Mouse (Mus musculus): ENCODE results near the gene Ctdspl2. TPM values are rescaled to one million over a fixed set of nuclear protein-coding genes. Genes with fewer than 3 reads are reported as not detected.

The Ctdspl2 gene
- polyA plus RNA-seq, 1 experiment: 14.8 TPM

GRCm38 (mm10) chr2:121956224-121957018, 620 bp downstream of the Ctdspl2 start:
- Histone ChIP-seq H3K36me3 (ENCODE audit: control insufficient read depth, insufficient read depth, low read length) (peaks cover 5% of the 10 kb centered on the region; the same call in 1 of the 2 replicates), H3K27me3 (ENCODE audit: control insufficient read depth, insufficient read depth, low read length) (no peaks in the 10 kb centered on the region), H3K27ac (ENCODE audit: control insufficient read depth, insufficient read depth, low read length) (peak overlapping the region; percentile 81), H3K4me3 (ENCODE audit: control insufficient read depth, insufficient read depth, low read length) (peak overlapping the region; percentile 90), H3K4me1 (replicated peaks; ENCODE audit: control insufficient read depth, insufficient read depth, low read length) (peaks cover 6% of the 10 kb centered on the region)
- no peak for TF ChIP-seq CTCF (IDR thresholded peaks at IDR 0.05; ENCODE audit: borderline replicate concordance, control insufficient read depth, extremely low read depth, insufficient read depth, low read length, poor library complexity)
- TF ChIP-seq POLR2A (IDR thresholded peaks at IDR 0.05; ENCODE audit: control insufficient read depth, extremely low read depth, insufficient read depth, low read length, poor library complexity): peak; percentile 37; the same call in 1 of the 2 replicates
- under 1% methylated on average over 47 of the region's 47 CpGs for WGBS
- peak; percentile 94 for DNase-seq

DNA sequence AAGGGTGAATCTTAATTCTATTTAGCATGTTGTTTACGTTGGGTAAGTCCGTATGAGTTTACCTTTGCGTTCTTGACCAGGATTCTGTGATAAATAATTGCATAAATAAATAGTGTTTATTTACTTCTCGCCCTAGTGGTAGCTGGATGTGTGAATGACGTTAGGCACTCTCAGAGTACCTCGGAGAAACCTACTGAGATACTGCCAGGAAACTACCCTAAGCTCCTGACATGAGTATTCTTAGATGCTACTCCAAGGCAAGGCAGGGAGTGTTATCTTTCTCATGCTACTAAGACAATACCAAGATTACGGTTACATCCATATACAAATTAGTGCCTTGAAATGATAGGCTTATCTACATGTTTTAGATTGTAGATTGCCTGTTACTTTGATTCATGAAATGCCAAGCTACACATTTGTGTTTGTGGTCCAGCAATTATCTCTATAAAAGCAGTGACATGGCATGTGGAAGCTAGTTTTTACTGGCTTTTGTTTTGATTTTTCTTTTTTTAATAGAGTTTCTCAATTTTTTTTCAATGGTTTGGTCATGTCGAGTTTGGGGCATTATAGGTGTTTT, 1.5 kb downstream of the Ctdspl2 start:
- peaks cover 6% of the 10 kb centered on the region for H3K4me1 ChIP-seq (replicated peaks; ENCODE audit: control insufficient read depth, insufficient read depth, low read length)
- H3K27ac ChIP-seq (ENCODE audit: control insufficient read depth, insufficient read depth, low read length): no peak overlapping the region
- TF ChIP-seq POLR2A (IDR thresholded peaks at IDR 0.05; ENCODE audit: control insufficient read depth, extremely low read depth, insufficient read depth, low read length, poor library complexity) (no peak), CTCF (IDR thresholded peaks at IDR 0.05; ENCODE audit: borderline replicate concordance, control insufficient read depth, extremely low read depth, insufficient read depth, low read length, poor library complexity) (no peak)
- 8% methylated on average over 8 of the region's 8 CpGs for WGBS
- H3K4me3 ChIP-seq (ENCODE audit: control insufficient read depth, insufficient read depth, low read length): no peak overlapping the region
- no peak for DNase-seq
- H3K27me3 ChIP-seq (ENCODE audit: control insufficient read depth, insufficient read depth, low read length): no peaks in the 10 kb centered on the region
- H3K36me3 ChIP-seq (ENCODE audit: control insufficient read depth, insufficient read depth, low read length): peaks cover 5% of the 10 kb centered on the region; the same call in 1 of the 2 replicates

GRCm38 (mm10) chr2:121995738-121996137, 39.9 kb downstream of the Ctdspl2 start:
- TF ChIP-seq CTCF (IDR thresholded peaks at IDR 0.05; ENCODE audit: borderline replicate concordance, control insufficient read depth, extremely low read depth, insufficient read depth, low read length, poor library complexity) (no peak), POLR2A (IDR thresholded peaks at IDR 0.05; ENCODE audit: control insufficient read depth, extremely low read depth, insufficient read depth, low read length, poor library complexity) (no peak)
- H3K4me3 ChIP-seq (ENCODE audit: control insufficient read depth, insufficient read depth, low read length): no peak overlapping the region
- H3K4me1 ChIP-seq (replicated peaks; ENCODE audit: control insufficient read depth, insufficient read depth, low read length): no peaks in the 10 kb centered on the region
- H3K27ac ChIP-seq (ENCODE audit: control insufficient read depth, insufficient read depth, low read length): no peak overlapping the region
- no peak for DNase-seq
- no peaks in the 10 kb centered on the region for H3K27me3 ChIP-seq (ENCODE audit: control insufficient read depth, insufficient read depth, low read length)
- 84% methylated on average over 1 of the region's 1 CpGs for WGBS
- H3K36me3 ChIP-seq (ENCODE audit: control insufficient read depth, insufficient read depth, low read length): peaks cover 49% of the 10 kb centered on the region

DNA sequence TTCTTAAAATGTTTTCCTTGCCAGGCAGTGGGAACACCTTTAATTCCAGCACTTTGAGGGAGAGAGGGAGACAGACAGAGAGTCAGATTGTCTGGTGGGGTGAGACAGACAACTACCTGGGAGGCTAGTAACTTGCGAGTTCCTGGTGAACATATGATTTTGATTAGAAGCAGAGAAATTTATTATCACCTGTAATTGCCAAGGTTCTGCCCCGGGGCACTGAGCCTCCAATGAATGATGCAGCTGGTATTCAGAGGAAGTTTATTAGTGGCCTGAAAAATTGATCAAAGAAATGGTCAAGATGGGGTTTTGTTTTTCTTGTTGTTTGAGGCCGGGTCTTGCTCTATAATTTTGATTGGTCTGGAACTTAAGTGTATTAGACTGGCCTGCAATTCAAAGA, 53.0 kb downstream of the Ctdspl2 start:
- H3K27me3 ChIP-seq (ENCODE audit: control insufficient read depth, insufficient read depth, low read length): no peaks in the 10 kb centered on the region
- peaks cover 44% of the 10 kb centered on the region for H3K36me3 ChIP-seq (ENCODE audit: control insufficient read depth, insufficient read depth, low read length)
- H3K27ac ChIP-seq (ENCODE audit: control insufficient read depth, insufficient read depth, low read length): no peak overlapping the region
- H3K4me3 ChIP-seq (ENCODE audit: control insufficient read depth, insufficient read depth, low read length): no peak overlapping the region
- H3K4me1 ChIP-seq (replicated peaks; ENCODE audit: control insufficient read depth, insufficient read depth, low read length): no peaks in the 10 kb centered on the region
- no peak for DNase-seq
- 96% methylated on average over 3 of the region's 3 CpGs for WGBS
- no peak for TF ChIP-seq CTCF (IDR thresholded peaks at IDR 0.05; ENCODE audit: borderline replicate concordance, control insufficient read depth, extremely low read depth, insufficient read depth, low read length, poor library complexity)
- no peak for TF ChIP-seq POLR2A (IDR thresholded peaks at IDR 0.05; ENCODE audit: control insufficient read depth, extremely low read depth, insufficient read depth, low read length, poor library complexity)

DNA sequence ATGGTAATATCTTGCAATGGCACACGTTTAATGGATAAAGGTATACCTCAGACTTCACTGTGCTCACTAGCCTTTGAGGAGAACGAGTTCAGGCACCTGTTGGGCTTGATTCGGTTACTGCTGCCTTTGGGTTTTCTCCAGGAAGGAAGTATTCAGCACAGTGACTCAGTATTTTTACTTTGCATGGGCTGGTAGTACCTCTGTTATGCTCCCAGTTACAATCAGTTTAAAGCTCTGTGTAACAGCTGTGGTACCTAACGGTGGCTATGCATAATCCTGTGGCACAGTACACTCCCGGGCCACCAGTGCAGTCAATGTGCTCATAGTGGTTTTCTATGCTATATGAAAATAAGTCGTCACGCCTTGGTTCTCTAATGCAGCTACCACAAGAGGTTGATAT, 55.6 kb downstream of the Ctdspl2 start:
- TF ChIP-seq CTCF (IDR thresholded peaks at IDR 0.05; ENCODE audit: borderline replicate concordance, control insufficient read depth, extremely low read depth, insufficient read depth, low read length, poor library complexity) (no peak), POLR2A (IDR thresholded peaks at IDR 0.05; ENCODE audit: control insufficient read depth, extremely low read depth, insufficient read depth, low read length, poor library complexity) (no peak)
- H3K36me3 ChIP-seq (ENCODE audit: control insufficient read depth, insufficient read depth, low read length): peaks cover 33% of the 10 kb centered on the region
- WGBS: 20% methylated on average over 7 of the region's 7 CpGs
- no peaks in the 10 kb centered on the region for H3K27me3 ChIP-seq (ENCODE audit: control insufficient read depth, insufficient read depth, low read length)
- H3K4me3 ChIP-seq (ENCODE audit: control insufficient read depth, insufficient read depth, low read length): no peak overlapping the region
- H3K27ac ChIP-seq (ENCODE audit: control insufficient read depth, insufficient read depth, low read length): no peak overlapping the region
- H3K4me1 ChIP-seq (replicated peaks; ENCODE audit: control insufficient read depth, insufficient read depth, low read length): no peaks in the 10 kb centered on the region
- DNase-seq: no peak

- no peak overlapping the region for H3K4me3 ChIP-seq (ENCODE audit: control insufficient read depth, insufficient read depth, low read length)
- peaks cover 4% of the 10 kb centered on the region for H3K36me3 ChIP-seq (ENCODE audit: control insufficient read depth, insufficient read depth, low read length)
- 91% methylated on average over 1 of the region's 1 CpGs for WGBS
- H3K4me1 ChIP-seq (replicated peaks; ENCODE audit: control insufficient read depth, insufficient read depth, low read length): no peaks in the 10 kb centered on the region
- TF ChIP-seq POLR2A (IDR thresholded peaks at IDR 0.05; ENCODE audit: control insufficient read depth, extremely low read depth, insufficient read depth, low read length, poor library complexity): no peak
- TF ChIP-seq CTCF (IDR thresholded peaks at IDR 0.05; ENCODE audit: borderline replicate concordance, control insufficient read depth, extremely low read depth, insufficient read depth, low read length, poor library complexity): no peak
- no peak for DNase-seq
- no peaks in the 10 kb centered on the region for H3K27me3 ChIP-seq (ENCODE audit: control insufficient read depth, insufficient read depth, low read length)
- H3K27ac ChIP-seq (ENCODE audit: control insufficient read depth, insufficient read depth, low read length): no peak overlapping the region
Observed at GRCm38 (mm10) chr2:122018705-122019104, 62.9 kb downstream of the Ctdspl2 start.
